Mouse (Mus musculus) midbrain, embryonic 10.5 days (tissue): ENCODE measurements around the gene Acbd6. TPM values are rescaled to one million over a fixed set of nuclear protein-coding genes. Genes with fewer than 3 reads are reported as not detected.

Experiments
- DNase-seq: peaks from one replicate; pipeline ENCODE4 v3.0.0-alpha.2; 2017; ENCODE audit warnings: low spot score
- H3K27ac ChIP-seq: fragments of 300-500 bp; sonication (generic); replicated peaks from 2 replicates; pipeline ENCODE4 v1.5.1; 2016; ENCODE audit warnings: mild to moderate bottlenecking
- H3K27me3 ChIP-seq: fragments of 300-500 bp; sonication (generic); 2 replicates; pipeline ENCODE4 v1.6.1; 2016; ENCODE audit warnings: low read depth, mild to moderate bottlenecking; ENCODE audit not compliant: poor library complexity, severe bottlenecking
- H3K36me3 ChIP-seq: fragments of 300-500 bp; sonication (generic); 2 replicates; pipeline ENCODE4 v1.6.1; 2016; ENCODE audit warnings: mild to moderate bottlenecking, moderate library complexity
- H3K4me1 ChIP-seq: fragments of 300-500 bp; sonication (generic); 2 replicates; pipeline ENCODE4 v1.6.1; 2016
- H3K4me3 ChIP-seq: fragments of 300-500 bp; sonication (generic); 2 replicates; pipeline ENCODE4 v1.5.1; 2016; ENCODE audit warnings: mild to moderate bottlenecking, moderate library complexity
- H3K9me3 ChIP-seq: fragments of 300-500 bp; sonication (generic); replicated peaks from 2 replicates; pipeline ENCODE4 v1.6.1; 2016; ENCODE audit warnings: mild to moderate bottlenecking
- WGBS: fragments of 180-500 bp; shearing (Covaris S2); methylation state at CpG from one replicate; pipeline ENCODE4 v1.1.7; 2016; 5-methylcytosine and 5-hydroxymethylcytosine counted together
- polyA plus RNA-seq: library from polyadenylated mRNA; unstranded; fragments of >200 nt; fragmentation: Nextera tagmentation; extraction: Ambion mirVana; gene quantifications from 2 replicates; pipeline ENCODE4 v1.2.1, GENCODE M21; 2016

Acbd6 gene
- polyA plus RNA-seq, 1 experiment from 2014 or later = 69.1 TPM

GRCm38 (mm10) chr1:155621075-155621474, 63.2 kb downstream of the Acbd6 start:
- peaks cover 13% of the 10 kb centered on the region for H3K36me3 ChIP-seq
- DNase-seq = no peak
- H3K4me3 ChIP-seq = no peak overlapping the region
- 91% methylated on average over 6 of the region's 6 CpGs for WGBS
- no peak overlapping the region for H3K27ac ChIP-seq
- H3K4me1 ChIP-seq = no peaks in the 10 kb centered on the region
- no peaks in the 10 kb centered on the region for H3K27me3 ChIP-seq
- no peaks in the 10 kb centered on the region for H3K9me3 ChIP-seq

GRCm38 (mm10) chr1:155623192-155623591, 65.3 kb downstream of the Acbd6 start:
- Histone ChIP-seq H3K27ac (no peak overlapping the region), H3K4me1 (no peaks in the 10 kb centered on the region)
- WGBS = 97% methylated on average over 8 of the region's 8 CpGs

GRCm38 (mm10) chr1:155627746-155628145, 69.8 kb downstream of the Acbd6 start:
- DNase-seq = no peak
- Histone ChIP-seq H3K36me3 (peaks cover 13% of the 10 kb centered on the region), H3K27me3 (no peaks in the 10 kb centered on the region), H3K9me3 (no peaks in the 10 kb centered on the region), H3K27ac (no peak overlapping the region), H3K4me1 (no peaks in the 10 kb centered on the region), H3K4me3 (no peak overlapping the region)
- WGBS = 97% methylated on average over 2 of the region's 2 CpGs

More at GRCm38 (mm10) chr1:155623192-155623591, 65.3 kb downstream of the Acbd6 start:
- H3K9me3 ChIP-seq = no peaks in the 10 kb centered on the region
- no peak overlapping the region for H3K4me3 ChIP-seq
- H3K36me3 ChIP-seq = peaks cover 13% of the 10 kb centered on the region
- no peak for DNase-seq
- H3K27me3 ChIP-seq = no peaks in the 10 kb centered on the region

GRCm38 (mm10) chr1:155636648-155637047, 78.7 kb downstream of the Acbd6 start:
- no peak for DNase-seq
- Histone ChIP-seq H3K4me1 (no peaks in the 10 kb centered on the region), H3K9me3 (no peaks in the 10 kb centered on the region), H3K27ac (no peak overlapping the region), H3K27me3 (no peaks in the 10 kb centered on the region), H3K36me3 (no peaks in the 10 kb centered on the region), H3K4me3 (no peak overlapping the region)
- WGBS = 92% methylated on average over 7 of the region's 7 CpGs

GRCm38 (mm10) chr1:155645816-155646215, 87.9 kb downstream of the Acbd6 start:
- DNase-seq = no peak
- H3K4me1 ChIP-seq = peaks cover 20% of the 10 kb centered on the region
- H3K4me3 ChIP-seq = no peak overlapping the region
- H3K27me3 ChIP-seq = peaks cover 19% of the 10 kb centered on the region; the same call in 1 of the 2 replicates
- H3K36me3 ChIP-seq = no peaks in the 10 kb centered on the region
- WGBS = 91% methylated on average over 5 of the region's 5 CpGs
- peak overlapping the region; percentile 5; the same call in 1 of the 2 replicates for H3K27ac ChIP-seq
- H3K9me3 ChIP-seq = no peaks in the 10 kb centered on the region

- Histone ChIP-seq H3K27ac (no peak overlapping the region), H3K27me3 (peaks cover 26% of the 10 kb centered on the region), H3K4me3 (no peak overlapping the region), H3K9me3 (no peaks in the 10 kb centered on the region), H3K4me1 (peaks cover 20% of the 10 kb centered on the region), H3K36me3 (no peaks in the 10 kb centered on the region)
- DNase-seq = peak; percentile 27
- WGBS = 66% methylated on average over 10 of the region's 10 CpGs
These were observed 88.7 kb downstream of the Acbd6 start for GRCm38 (mm10) chr1:155646345-155647307.

GRCm38 (mm10) chr1:155650121-155650846, 92.4 kb downstream of the Acbd6 start:
- DNase-seq = no peak
- WGBS = 71% methylated on average over 9 of the region's 9 CpGs
- Histone ChIP-seq H3K27me3 (peaks cover 53% of the 10 kb centered on the region), H3K4me3 (no peak overlapping the region), H3K9me3 (no peaks in the 10 kb centered on the region), H3K27ac (no peak overlapping the region), H3K4me1 (peaks cover 34% of the 10 kb centered on the region), H3K36me3 (no peaks in the 10 kb centered on the region)

- peaks cover 77% of the 10 kb centered on the region for H3K27me3 ChIP-seq
- no peak overlapping the region for H3K4me3 ChIP-seq
- H3K36me3 ChIP-seq = no peaks in the 10 kb centered on the region
- peak; percentile 23 for DNase-seq
- peaks cover 21% of the 10 kb centered on the region for H3K4me1 ChIP-seq
- no peaks in the 10 kb centered on the region for H3K9me3 ChIP-seq
- WGBS = 7% methylated on average over 3 of the region's 3 CpGs
- H3K27ac ChIP-seq = no peak overlapping the region
These were observed 97.0 kb downstream of the Acbd6 start for GRCm38 (mm10) chr1:155654961-155655360.

GRCm38 (mm10) chr1:155656321-155656720, 98.4 kb downstream of the Acbd6 start:
- no peak for DNase-seq
- Histone ChIP-seq H3K9me3 (no peaks in the 10 kb centered on the region), H3K36me3 (no peaks in the 10 kb centered on the region), H3K27me3 (peaks cover 66% of the 10 kb centered on the region), H3K27ac (no peak overlapping the region), H3K4me3 (no peak overlapping the region), H3K4me1 (peaks cover 18% of the 10 kb centered on the region)
- WGBS = 59% methylated on average over 5 of the region's 5 CpGs

GRCm38 (mm10) chr1:155663994-155664393, 106.1 kb downstream of the Acbd6 start:
- Histone ChIP-seq H3K27me3 (peaks cover 2% of the 10 kb centered on the region), H3K9me3 (no peaks in the 10 kb centered on the region), H3K4me1 (no peaks in the 10 kb centered on the region), H3K36me3 (no peaks in the 10 kb centered on the region), H3K4me3 (no peak overlapping the region), H3K27ac (no peak overlapping the region)
- WGBS = 90% methylated on average over 5 of the region's 5 CpGs
- DNase-seq = no peak

- H3K9me3 ChIP-seq = no peaks in the 10 kb centered on the region
- no peaks in the 10 kb centered on the region for H3K4me1 ChIP-seq
- WGBS = 89% methylated on average over 6 of the region's 6 CpGs
- no peak for DNase-seq
- no peaks in the 10 kb centered on the region for H3K36me3 ChIP-seq
- H3K27ac ChIP-seq = no peak overlapping the region
- no peaks in the 10 kb centered on the region for H3K27me3 ChIP-seq
- H3K4me3 ChIP-seq = no peak overlapping the region
These were observed 117.7 kb downstream of the Acbd6 start for GRCm38 (mm10) chr1:155675570-155675969.

GRCm38 (mm10) chr1:155681116-155681799, 123.3 kb downstream of the Acbd6 start:
- Histone ChIP-seq H3K4me3 (no peak overlapping the region), H3K9me3 (no peaks in the 10 kb centered on the region), H3K27me3 (no peaks in the 10 kb centered on the region), H3K4me1 (peaks cover 11% of the 10 kb centered on the region), H3K36me3 (no peaks in the 10 kb centered on the region), H3K27ac (peak overlapping the region; percentile 69)
- no peak for DNase-seq
- 81% methylated on average over 10 of the region's 10 CpGs for WGBS
